Mouse (Mus musculus): ENCODE results near the gene 9030612E09Rik. TPM values are rescaled to one million over a fixed set of nuclear protein-coding genes. Genes with fewer than 3 reads are reported as not detected.

The 9030612E09Rik gene
- total RNA-seq (2021): 1 to 10 TPM; 1.4 to 2.8 TPM

DNA sequence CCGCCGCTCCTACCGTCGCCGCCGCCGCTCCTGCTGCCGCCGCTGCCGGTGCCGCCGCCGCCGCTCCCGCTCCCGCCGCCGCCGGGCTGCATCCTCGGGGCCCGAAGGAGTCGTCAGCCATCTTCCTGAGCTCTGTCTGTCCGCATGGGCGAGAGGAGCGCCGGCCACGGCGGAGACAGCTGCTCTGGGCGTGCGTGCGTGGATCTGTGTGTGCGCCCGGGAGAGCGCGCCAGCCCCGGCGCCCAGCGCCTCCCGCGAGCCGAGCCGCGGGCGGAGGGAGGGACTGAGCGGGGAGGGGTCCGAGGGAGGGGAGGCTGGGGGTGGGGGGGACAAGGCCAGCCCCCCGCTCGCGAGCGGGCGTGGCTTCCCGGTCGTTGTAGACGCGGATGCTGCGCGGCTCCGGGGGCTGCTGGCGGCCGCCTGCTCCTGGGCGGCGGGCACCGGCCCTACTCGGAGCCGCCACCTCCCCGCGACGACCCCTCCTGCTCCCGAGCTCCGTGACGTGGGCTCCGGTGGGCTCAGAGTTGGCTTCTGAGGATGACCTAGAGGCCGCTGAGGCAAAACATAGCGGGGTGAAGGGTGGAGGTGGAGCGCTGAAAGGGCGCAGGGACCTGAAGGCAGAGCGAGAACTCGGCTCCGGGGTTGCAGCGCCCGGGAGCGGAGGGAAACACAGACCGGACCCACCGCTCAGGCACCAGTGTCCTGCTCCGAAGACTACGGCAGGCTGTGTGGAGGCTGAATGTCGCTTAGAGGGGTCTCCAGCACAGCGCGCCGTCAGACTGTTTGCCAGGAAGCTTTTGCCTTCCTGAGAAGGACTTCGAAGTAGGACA lies at the start of gene 9030612E09Rik, which contains the start of gene Sobp:
Gene 9030612E09Rik, plus strand, starts transcription at position 379 of the 830 bp plus-strand sequence.
Gene Sobp, minus strand, starts transcription at position 205 of the 830 bp plus-strand sequence.
- peak; percentile 85 to 88 for DNase-seq (ENCODE audit: low spot score in 2 of 2)
- intact Hi-C loops (cut with DNase I): loop anchor here (2.0 to 5.0 kb wide), 5 partner anchors 46 to 303 kb away; partner anchors contain the start of genes Bend3 and Pdss2

DNA sequence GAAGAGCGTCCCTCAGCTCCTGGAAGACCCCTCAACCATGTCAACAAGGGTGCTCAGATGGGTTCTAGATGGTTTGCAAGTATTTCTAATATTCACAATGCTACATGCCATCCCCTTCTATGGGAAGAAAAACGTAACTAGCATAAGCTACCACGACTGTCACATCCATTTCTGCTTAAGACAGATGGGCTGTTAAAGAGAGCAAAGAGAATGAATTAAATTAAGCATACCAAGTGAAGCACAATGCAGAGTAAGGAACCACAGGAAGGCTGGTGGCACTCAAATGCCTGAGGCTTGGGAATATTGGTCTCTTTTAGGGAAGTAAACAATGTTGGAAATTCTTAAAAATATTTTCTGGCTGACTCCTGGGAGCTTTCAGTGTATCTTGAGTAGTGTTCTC lies 45.8 kb upstream of the 9030612E09Rik start:
- intact Hi-C loops (cut with DNase I): no loop called here
- DNase-seq (ENCODE audit: low spot score in 2 of 2): no peak

DNA sequence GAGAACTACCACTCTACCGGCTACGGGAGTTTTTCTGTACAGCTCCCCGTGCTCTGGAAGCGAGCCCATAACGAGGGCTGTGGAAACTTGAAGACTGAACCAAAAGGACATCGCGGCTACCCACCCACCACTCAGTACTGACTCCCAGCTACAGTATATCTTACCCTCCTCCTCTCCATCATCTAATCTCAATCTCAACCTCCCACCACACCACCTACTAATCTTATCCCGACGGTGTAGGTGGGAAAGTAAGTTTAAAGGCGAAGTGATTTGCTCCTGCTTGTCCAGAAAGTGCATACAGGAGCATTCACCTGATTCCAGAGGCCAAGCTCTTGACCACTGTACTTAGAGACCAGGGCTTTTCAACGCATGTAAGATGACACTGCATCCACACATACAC lies 40.5 kb upstream of the 9030612E09Rik start:
- DNase-seq (ENCODE audit: low spot score in 2 of 2): no peak
- intact Hi-C loops (cut with DNase I): no loop called here

DNA sequence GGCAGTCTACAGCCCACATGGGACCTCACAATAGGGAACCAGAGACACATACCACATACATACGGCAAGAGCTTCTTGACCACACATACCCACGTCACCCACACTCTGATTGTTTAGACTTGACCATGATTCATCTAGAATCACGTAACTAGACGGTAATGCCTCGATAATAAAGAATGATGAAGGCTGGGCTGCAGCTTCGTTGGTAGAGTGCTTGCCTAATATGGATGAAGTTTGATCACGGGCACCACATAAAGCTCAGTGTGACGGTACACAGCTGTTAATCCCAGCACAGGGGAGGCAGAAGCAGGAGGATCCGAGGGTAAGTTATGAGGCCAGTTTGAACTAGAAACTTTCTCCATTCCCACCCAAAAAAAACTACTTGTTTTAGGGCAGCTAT lies 31.3 kb upstream of the 9030612E09Rik start:
- intact Hi-C loops (cut with DNase I): no loop called here
- DNase-seq (ENCODE audit: low spot score in 2 of 2): no peak

DNA sequence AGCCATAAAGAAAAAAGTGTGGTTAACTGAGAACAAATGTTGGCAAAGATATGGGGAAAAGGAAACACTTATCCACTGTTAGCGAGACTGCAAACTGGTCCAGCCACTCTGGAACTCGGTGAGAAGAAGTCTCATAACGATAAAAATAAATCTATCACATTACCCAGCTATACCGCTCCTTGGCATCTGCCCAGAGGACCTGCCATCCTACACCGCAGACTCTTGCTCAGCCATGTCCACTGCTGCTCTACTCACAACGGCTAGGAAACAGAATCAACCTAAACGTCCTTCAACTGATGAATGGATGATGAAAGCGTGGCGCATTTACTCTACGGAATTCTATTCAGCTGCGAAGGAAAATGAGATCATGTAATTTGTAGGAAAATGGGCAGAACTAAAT lies 26.0 kb upstream of the 9030612E09Rik start:
- no peak for DNase-seq (ENCODE audit: low spot score in 2 of 2)
- intact Hi-C loops (cut with DNase I): no loop called here

DNA sequence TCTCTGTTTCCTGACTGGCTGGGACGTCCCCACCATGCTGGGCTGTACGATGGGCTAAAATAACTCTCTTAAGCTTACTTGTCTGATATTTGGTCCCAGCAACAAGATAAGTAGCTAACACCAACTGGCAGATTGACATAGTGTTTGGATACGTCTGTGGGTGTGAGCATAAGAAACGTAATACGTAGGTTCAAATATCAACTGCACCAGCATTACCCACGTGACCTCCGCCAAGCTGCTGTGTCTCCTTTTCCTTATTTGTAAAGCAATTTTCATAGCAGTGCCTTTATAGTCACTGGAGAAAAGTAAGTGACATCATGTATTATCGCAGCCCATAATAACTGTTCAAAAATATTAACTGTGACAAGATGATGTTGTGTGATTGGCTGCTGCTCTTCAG lies 21.9 kb upstream of the 9030612E09Rik start:
- DNase-seq (ENCODE audit: low spot score in 2 of 2): no peak
- intact Hi-C loops (cut with DNase I): no loop called here

DNA sequence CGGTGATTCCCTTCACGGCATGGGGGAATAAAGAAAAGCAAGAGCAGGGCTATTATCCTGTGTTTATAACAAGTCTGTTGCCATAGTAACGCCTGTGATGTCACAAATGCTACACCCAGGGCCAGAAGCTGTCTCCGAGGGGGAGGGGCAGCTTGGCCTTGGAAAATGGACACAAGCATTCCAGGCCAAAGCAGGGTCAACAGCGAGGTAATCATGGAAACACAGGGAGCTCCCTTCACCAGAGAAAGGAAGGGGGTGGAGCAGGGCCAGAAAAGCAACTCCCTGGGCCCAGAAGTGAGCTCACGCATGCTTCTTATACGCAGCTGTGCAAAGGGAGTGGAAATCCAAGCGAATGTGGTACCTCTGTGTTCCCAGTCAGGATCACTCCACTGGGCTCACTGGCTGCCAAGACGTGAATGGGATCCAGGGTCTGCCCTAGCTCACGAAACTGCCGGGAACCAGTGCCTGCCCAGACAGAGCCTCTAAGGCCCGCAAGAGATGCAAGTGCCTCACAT lies 19.4 kb upstream of the 9030612E09Rik start:
- intact Hi-C loops (cut with DNase I): no loop called here
- DNase-seq (ENCODE audit: low spot score in 2 of 2): peak in 1 of 2 experiments; percentile 38

DNA sequence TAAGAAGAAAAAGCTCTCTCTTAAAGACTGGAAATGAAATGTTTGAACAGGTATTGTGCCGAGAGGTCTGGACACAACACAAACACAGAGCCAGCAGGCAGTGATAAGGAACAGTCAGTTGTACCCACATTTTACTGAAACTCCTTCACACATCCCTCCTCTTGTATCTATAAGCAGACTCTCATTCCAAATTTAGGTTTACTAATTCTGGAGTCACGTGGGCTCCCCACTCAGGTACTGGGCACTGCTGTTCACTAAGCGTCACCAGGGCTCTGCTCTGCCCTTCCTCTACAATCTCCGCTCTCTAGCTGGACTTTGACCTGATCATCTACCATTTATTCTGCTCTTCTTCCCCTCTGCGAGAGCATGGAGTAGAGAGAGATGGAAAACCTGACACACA lies 15.6 kb upstream of the 9030612E09Rik start:
- DNase-seq (ENCODE audit: low spot score in 2 of 2): peak in 1 of 2 experiments; percentile 17
- intact Hi-C loops (cut with DNase I): no loop called here

DNA sequence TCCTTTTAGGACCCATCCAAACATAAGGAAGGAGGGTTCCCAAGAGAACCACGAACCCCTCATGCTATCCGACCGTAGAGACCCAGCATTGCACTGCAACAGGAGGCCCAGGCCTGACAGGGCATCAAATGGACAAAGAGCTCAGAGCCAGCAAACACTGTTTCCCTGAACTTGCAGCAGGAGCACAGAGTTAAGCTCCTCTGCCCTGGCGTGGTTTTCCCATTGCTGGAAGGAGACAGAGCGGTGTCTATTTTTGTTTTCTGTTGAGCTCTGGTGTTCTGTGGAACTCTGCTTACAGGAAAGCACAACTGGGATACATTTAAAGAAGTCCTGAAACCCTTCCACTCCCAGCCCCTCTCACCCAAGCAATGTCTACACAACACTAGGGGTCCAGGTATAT lies 15.2 kb upstream of the 9030612E09Rik start:
- no peak for DNase-seq (ENCODE audit: low spot score in 2 of 2)
- intact Hi-C loops (cut with DNase I): no loop called here

DNA sequence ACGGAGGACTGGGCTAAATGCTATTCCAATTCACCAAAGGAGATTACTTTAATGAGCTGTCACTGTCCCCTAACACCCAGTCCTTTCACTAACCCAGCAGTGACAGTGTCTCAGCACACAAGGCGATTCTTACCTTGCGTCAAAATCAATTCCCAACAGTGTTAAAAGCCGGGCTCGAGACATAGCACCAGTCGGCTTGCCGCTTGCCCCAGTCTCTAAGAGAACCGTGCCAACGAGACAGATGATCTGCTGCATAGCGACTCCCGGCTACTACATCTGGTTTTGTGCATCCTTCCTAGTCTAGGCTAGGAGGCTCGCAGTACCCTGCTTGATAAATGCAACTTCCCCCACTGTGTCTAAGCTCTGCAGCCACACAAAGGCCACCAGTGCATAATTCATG lies 12.2 kb upstream of the 9030612E09Rik start:
- intact Hi-C loops (cut with DNase I): no loop called here
- DNase-seq (ENCODE audit: low spot score in 2 of 2): no peak

DNA sequence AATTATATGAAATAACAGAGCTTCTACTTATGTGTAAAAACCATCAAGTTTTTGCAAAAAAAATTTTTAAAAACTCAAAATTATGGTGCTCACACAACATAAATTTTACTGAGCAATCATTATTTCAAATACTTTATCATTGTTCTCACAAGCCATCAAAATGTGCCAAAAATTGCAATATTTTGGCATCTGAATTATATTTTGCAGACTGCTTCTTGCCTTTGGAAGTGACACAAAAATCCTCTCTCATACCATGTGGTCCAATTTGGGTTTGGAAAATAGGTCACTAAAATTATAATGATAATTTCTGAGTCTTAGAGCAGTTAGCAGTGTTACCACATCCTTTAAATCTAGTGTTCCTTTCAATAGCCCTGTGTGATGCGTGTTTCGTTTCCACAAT lies 10.1 kb upstream of the 9030612E09Rik start:
- intact Hi-C loops (cut with DNase I): no loop called here
- DNase-seq (ENCODE audit: low spot score in 2 of 2): no peak

DNA sequence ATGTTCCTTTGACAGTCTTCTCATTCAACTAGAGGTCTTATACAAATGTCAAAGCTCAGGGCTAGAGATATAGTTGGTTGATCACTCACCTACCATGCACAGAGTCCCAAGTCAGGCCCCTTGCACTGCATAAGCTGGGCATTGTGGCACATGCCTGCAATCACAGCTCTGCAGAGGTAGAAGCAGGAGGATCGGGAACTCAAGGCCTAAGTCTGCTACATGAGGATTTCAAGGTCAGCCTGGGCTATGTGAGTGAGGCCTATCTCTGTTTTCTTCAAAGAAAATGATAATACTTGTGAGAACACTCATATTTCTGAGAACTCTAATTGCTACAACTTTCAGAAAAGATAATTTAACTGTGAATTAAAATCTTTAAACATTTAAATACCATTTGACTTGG lies 8.4 kb upstream of the 9030612E09Rik start:
- DNase-seq (ENCODE audit: low spot score in 2 of 2): no peak
- intact Hi-C loops (cut with DNase I): no loop called here

DNA sequence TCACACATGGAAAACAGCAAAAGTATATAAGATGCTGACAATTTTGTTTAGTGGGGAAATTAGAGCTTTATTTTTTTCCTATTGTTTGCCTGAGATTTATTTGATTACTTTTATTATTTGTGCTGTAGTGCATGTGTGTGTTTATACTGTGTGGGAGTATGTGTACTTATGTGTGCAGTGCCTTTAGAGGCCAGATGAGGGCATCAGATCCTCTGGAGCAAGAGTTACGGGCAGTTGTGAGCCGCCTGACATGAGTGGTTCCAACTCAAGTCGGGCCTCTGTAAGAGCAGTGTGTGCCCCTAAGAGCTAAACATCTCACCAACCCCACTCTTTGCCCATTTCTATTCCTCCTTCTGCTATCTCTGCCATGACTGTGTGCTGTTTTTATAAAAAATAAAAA lies 7.7 kb upstream of the 9030612E09Rik start:
- no peak for DNase-seq (ENCODE audit: low spot score in 2 of 2)
- intact Hi-C loops (cut with DNase I): no loop called here

DNA sequence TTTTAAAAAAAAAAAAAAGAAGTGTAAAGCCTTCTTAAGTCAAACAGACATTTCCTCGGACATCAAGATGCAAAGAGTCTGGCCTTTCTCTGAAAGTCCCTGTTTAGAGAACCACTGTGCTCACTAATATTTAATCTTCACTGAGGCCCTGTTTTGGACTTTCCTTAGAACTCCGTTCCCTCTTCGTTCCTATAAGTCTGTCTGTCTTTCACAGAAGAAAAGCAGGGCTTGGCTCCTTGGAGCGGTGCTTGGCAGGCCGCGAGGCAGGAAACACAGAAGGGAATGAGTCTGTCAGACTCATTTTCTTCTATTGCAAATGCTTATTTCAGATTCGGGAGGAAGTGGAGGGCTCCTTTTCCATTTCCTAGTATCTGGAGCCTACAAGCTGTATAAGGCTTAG lies 5.7 kb upstream of the 9030612E09Rik start:
- intact Hi-C loops (cut with DNase I): no loop called here
- DNase-seq (ENCODE audit: low spot score in 2 of 2): no peak

DNA sequence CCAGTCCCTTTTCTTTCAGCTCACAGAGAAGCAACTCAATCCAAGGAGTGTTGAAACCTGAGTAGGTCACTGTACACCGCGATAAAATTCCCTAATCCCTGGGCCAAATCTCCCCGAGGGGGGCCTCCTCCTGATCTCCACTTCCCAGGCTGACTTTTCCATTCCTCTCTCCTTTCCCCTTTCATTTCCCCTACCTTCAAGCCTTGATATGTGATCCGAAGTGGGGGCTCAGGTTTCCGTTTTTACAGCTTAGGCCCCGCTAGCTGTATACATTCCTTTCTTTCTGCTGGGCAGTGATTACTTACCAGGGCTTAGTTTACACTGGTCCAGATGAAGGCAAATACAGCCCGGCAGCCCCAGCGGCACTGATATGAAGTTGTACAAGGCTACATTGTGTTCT lies 3.4 kb upstream of the 9030612E09Rik start:
- intact Hi-C loops (cut with DNase I): loop anchor here (5.0 kb wide), 3 partner anchors 49 to 306 kb away; partner anchors contain the start of gene Bend3
- DNase-seq (ENCODE audit: low spot score in 2 of 2): no peak

DNA sequence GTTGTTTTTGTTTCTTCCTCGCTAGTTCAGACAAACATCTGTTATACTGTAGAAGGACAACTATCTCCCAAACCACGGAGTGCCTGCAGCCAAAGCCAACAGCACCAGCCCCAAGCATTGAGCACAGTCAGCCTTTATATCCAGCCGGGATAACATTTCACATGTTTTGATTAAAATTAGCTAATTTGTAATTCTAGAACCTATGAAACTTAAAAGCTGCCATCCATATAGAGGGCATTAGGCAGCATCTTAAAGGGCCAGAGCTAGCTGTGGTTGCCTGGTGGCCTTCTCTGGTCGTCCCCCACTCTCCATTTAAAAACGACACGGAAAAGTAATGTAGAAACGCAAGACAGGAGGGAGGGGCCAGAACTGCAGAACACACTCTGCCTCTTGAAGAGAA lies 2.4 kb upstream of the 9030612E09Rik start:
- intact Hi-C loops (cut with DNase I): loop anchor here (5.0 kb wide), 3 partner anchors 50 to 305 kb away; partner anchors contain the start of gene Bend3
- no peak for DNase-seq (ENCODE audit: low spot score in 2 of 2)

DNA sequence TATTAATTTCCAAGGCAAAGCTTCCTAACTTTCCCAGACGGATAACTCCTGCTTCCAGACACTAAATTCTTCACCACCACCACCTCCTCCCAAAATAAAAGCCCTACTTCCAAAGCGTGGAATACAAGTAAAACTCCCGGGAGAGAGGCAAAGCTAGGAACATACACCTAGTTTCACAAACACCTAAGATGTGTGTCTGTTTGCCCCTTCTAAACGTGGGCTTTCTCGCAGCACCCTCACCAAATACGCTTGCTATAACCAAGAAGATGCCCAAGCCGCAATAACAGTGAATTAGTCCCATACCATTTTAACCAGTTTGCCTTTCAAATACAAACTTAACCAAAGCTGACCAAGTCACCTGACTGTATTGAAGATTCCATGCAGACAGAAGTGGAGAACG lies 1.9 kb upstream of the 9030612E09Rik start:
- intact Hi-C loops (cut with DNase I): loop anchor here (5.0 kb wide), 3 partner anchors 50 to 305 kb away; partner anchors contain the start of gene Bend3
- DNase-seq (ENCODE audit: low spot score in 2 of 2): no peak

DNA sequence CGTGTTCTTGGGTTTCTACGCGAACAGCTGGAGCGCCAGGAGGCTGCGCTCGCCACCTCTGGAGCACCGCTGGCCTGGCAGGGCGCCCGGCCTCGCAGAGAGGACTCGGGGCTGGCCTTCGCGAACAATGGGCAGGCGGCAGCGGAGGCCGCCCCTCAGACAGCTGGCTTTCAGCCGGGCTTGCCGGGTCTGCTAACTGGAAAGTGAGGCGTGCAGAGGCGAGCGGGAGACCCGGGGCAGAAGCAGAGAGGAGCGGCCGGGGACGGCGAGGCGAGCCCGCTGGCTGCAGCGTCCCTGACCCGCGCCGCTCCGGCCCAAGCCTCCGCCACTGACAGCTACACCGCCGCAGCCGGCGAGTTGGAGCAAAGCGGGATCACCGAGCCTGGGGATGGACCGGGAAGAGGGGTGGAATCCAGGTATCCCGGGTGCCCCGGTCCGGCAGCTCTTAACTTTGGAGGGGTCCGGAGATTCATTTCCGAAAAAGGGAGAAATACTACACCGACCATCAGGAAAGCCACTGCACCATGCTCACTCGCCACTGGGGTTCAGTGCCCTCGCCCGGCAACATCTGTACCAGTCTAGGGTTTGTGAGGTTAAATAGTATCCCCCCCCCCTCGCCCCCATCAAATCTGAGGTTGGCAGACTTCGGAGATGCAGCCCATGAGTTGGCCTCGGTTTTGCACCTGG lies 1.2 kb upstream of the 9030612E09Rik start:
- peak; percentile 54 to 55 for DNase-seq (ENCODE audit: low spot score in 2 of 2)
- intact Hi-C loops (cut with DNase I): loop anchor here (5.0 kb wide), 3 partner anchors 51 to 304 kb away; partner anchors contain the start of gene Bend3

DNA sequence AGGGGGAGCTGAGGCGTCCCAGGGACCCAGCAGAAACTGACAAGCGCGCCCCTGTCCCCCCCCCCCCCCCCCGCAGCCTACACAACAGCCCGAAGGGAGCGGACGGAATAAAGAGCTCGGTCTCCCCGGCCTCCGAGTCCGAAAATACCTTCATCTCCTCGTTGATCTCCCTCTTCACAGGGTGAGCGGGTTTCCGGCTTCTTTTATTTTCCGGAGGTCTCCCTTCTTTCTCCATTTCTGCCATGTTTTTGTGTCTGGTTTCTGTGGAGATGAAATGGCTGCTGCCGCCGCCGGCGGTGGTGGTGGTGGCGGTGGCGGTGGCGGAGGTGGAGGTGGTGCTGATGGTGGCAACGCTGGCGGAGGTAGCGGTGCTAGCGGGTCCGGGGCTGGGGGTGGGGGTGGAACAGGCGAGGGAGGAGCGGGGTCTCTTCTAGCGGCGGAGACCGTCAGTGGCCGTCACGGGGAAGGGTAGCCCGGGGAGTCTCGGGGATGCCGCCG lies 627 bp upstream of the 9030612E09Rik start:
- no peak for DNase-seq (ENCODE audit: low spot score in 2 of 2)
- intact Hi-C loops (cut with DNase I): loop anchor here (2.0 to 5.0 kb wide), 5 partner anchors 47 to 303 kb away; partner anchors contain the start of genes Bend3 and Pdss2

DNA sequence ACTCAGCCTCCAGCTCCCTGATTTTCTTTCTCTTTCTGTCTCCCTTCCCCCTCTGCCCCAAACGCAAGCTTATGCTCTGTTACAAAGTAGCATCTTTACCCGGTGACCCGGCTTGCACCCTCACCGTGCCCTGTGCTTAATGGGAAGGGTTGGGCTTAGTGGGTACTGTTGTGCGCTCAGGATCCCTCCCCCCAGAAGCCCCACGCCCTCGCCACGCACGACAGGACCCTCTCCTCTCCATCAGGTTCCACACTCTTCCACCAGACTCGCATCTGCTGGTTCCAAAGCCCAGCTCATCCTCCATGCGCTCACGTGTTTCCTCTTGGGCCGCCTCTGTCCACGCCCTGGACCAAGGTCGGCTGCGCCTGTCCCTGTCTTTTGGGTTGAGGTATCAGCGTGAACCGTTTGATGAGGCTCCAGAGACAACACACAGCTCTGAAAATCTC lies 675 bp downstream of the 9030612E09Rik start:
- intact Hi-C loops (cut with DNase I): loop anchor here (2.0 kb wide), 2 partner anchors 46 to 154 kb away; partner anchors contain the start of gene Pdss2
- peak; percentile 51 to 64 for DNase-seq (ENCODE audit: low spot score in 2 of 2)

All from left cerebral cortex, postnatal 36 days (tissue).